Mouse (Mus musculus): ENCODE data around the gene Gli3. TPM values are rescaled to one million over a fixed set of nuclear protein-coding genes. Genes with fewer than 3 reads are reported as not detected.

Gene Gli3
- polyA plus RNA-seq, 1 experiment: 1.4 TPM

GRCm38 (mm10) chr13:15585941-15586340, 122.9 kb downstream of the Gli3 start:
- 64% methylated on average over 2 of the region's 2 CpGs for WGBS
- no peak overlapping the region for H3K4me3 ChIP-seq (replicated peaks; ENCODE audit: control insufficient read depth, low read depth, low read length)
- TF ChIP-seq CTCF (IDR thresholded peaks at IDR 0.05; ENCODE audit: control insufficient read depth, insufficient read depth, low read length) (no peak), POLR2A (IDR thresholded peaks at IDR 0.05; ENCODE audit: borderline replicate concordance, control insufficient read depth, low read depth, low read length) (no peak)
- no peaks in the 10 kb centered on the region for H3K4me1 ChIP-seq (ENCODE audit: control insufficient read depth, insufficient read depth, low read length)
- no peak overlapping the region for H3K27ac ChIP-seq (ENCODE audit: control insufficient read depth, insufficient read depth, low read depth, low read length, poor library complexity)

DNA sequence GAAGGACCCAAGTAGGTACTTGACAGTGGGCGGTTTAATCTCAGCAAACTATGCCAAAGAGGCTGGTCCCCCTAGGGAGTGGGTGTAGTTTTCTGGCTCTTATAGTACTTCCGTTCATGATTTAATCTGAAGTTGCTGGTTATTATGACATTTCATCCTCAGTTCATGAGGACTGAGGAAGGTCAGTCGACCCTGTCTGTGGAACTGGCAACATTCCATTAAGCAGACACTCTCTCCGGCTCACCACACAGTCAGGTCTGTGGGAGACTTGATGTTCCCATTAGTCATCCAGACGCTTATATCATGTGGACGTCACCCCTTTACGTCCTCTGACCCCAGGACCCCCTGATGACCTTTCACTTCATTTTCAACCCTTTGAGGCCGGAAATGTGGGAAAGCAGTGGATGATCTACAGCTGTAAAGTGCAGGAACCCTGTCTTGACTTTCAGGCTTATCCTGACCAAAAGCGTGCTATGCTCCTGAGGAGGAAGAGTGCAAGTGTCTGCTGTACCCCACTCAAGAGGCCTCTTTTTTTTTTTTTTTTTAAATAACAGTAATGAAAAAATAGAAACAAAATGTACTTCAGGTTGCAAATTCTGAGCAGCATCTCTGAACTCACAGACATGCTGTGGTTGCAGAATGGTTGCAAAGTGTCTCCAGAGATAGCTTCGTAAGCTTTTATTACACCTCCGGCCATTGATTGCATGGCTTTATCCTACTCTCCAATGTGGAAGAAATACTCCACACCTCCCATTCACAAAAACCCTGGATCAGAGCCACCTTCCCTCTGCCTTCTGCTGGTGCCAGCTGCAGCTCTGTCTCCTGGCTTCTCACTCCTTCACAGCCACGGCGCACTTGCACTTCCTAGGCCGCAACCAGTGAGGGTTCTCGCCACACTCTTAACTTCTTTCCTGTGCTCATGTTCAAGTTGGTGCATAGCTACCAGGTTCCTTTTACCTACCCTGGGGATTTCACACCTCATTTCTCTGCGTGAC, 125.5 kb downstream of the Gli3 start:
- Histone ChIP-seq H3K4me3 (replicated peaks; ENCODE audit: control insufficient read depth, low read depth, low read length) (no peak overlapping the region), H3K4me1 (ENCODE audit: control insufficient read depth, insufficient read depth, low read length) (no peaks in the 10 kb centered on the region), H3K27ac (ENCODE audit: control insufficient read depth, insufficient read depth, low read depth, low read length, poor library complexity) (no peak overlapping the region)
- TF ChIP-seq CTCF (IDR thresholded peaks at IDR 0.05; ENCODE audit: control insufficient read depth, insufficient read depth, low read length): no peak
- no peak for TF ChIP-seq POLR2A (IDR thresholded peaks at IDR 0.05; ENCODE audit: borderline replicate concordance, control insufficient read depth, low read depth, low read length)
- WGBS: 83% methylated on average over 16 of the region's 16 CpGs

GRCm38 (mm10) chr13:15590326-15590933, 127.4 kb downstream of the Gli3 start:
- Histone ChIP-seq H3K4me3 (replicated peaks; ENCODE audit: control insufficient read depth, low read depth, low read length) (no peak overlapping the region), H3K27ac (ENCODE audit: control insufficient read depth, insufficient read depth, low read depth, low read length, poor library complexity) (no peak overlapping the region), H3K4me1 (ENCODE audit: control insufficient read depth, insufficient read depth, low read length) (no peaks in the 10 kb centered on the region)
- 32% methylated on average over 6 of the region's 6 CpGs for WGBS
- TF ChIP-seq POLR2A (IDR thresholded peaks at IDR 0.05; ENCODE audit: borderline replicate concordance, control insufficient read depth, low read depth, low read length) (no peak), CTCF (IDR thresholded peaks at IDR 0.05; ENCODE audit: control insufficient read depth, insufficient read depth, low read length) (no peak)

- Histone ChIP-seq H3K27ac (ENCODE audit: control insufficient read depth, insufficient read depth, low read depth, low read length, poor library complexity) (no peak overlapping the region), H3K4me1 (ENCODE audit: control insufficient read depth, insufficient read depth, low read length) (no peaks in the 10 kb centered on the region), H3K4me3 (replicated peaks; ENCODE audit: control insufficient read depth, low read depth, low read length) (no peak overlapping the region)
- TF ChIP-seq CTCF (IDR thresholded peaks at IDR 0.05; ENCODE audit: control insufficient read depth, insufficient read depth, low read length): no peak
- TF ChIP-seq POLR2A (IDR thresholded peaks at IDR 0.05; ENCODE audit: borderline replicate concordance, control insufficient read depth, low read depth, low read length): no peak
- 78% methylated on average over 5 of the region's 5 CpGs for WGBS
These were observed 133.6 kb downstream of the Gli3 start for GRCm38 (mm10) chr13:15596667-15597066.

- no peak for TF ChIP-seq POLR2A (IDR thresholded peaks at IDR 0.05; ENCODE audit: borderline replicate concordance, control insufficient read depth, low read depth, low read length)
- no peak for TF ChIP-seq CTCF (IDR thresholded peaks at IDR 0.05; ENCODE audit: control insufficient read depth, insufficient read depth, low read length)
- Histone ChIP-seq H3K27ac (ENCODE audit: control insufficient read depth, insufficient read depth, low read depth, low read length, poor library complexity) (no peak overlapping the region), H3K4me1 (ENCODE audit: control insufficient read depth, insufficient read depth, low read length) (no peaks in the 10 kb centered on the region), H3K4me3 (replicated peaks; ENCODE audit: control insufficient read depth, low read depth, low read length) (no peak overlapping the region)
- 72% methylated on average over 2 of the region's 2 CpGs for whole genome bisulfite sequencing
These were observed 136.7 kb downstream of the Gli3 start for GRCm38 (mm10) chr13:15599741-15600140.

- Histone ChIP-seq H3K4me3 (replicated peaks; ENCODE audit: control insufficient read depth, low read depth, low read length) (no peak overlapping the region), H3K4me1 (ENCODE audit: control insufficient read depth, insufficient read depth, low read length) (no peaks in the 10 kb centered on the region), H3K27ac (ENCODE audit: control insufficient read depth, insufficient read depth, low read depth, low read length, poor library complexity) (no peak overlapping the region)
- TF ChIP-seq POLR2A (IDR thresholded peaks at IDR 0.05; ENCODE audit: borderline replicate concordance, control insufficient read depth, low read depth, low read length) (no peak), CTCF (IDR thresholded peaks at IDR 0.05; ENCODE audit: control insufficient read depth, insufficient read depth, low read length) (no peak)
- WGBS: 78% methylated on average over 5 of the region's 5 CpGs
These were observed 139.1 kb downstream of the Gli3 start for GRCm38 (mm10) chr13:15602161-15602560.

GRCm38 (mm10) chr13:15602677-15603221, 139.7 kb downstream of the Gli3 start:
- WGBS: 61% methylated on average over 4 of the region's 4 CpGs
- TF ChIP-seq POLR2A (IDR thresholded peaks at IDR 0.05; ENCODE audit: borderline replicate concordance, control insufficient read depth, low read depth, low read length): no peak
- TF ChIP-seq CTCF (IDR thresholded peaks at IDR 0.05; ENCODE audit: control insufficient read depth, insufficient read depth, low read length): no peak

DNA sequence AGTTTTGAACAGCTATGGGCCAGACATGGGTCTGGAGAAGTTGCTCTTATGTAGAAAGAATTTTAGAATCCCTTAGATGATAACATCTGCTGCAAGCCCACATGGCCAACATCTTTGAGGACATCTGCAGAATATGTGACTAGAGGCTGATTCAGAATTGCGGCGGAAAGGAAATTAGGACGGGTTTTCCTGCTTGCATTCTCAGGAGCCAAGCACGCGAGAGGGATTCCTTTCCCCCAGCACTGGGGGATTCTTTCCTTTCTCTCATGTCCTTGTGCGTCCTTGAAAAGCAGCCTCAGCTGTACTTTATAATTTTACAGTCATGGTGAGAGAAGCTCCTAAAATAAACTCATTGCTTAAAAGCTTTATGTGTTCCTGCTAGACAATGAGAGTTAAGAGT, 141.0 kb downstream of the Gli3 start:
- H3K4me1 ChIP-seq (ENCODE audit: control insufficient read depth, insufficient read depth, low read length): no peaks in the 10 kb centered on the region
- WGBS: 81% methylated on average over 6 of the region's 6 CpGs
- TF ChIP-seq POLR2A (IDR thresholded peaks at IDR 0.05; ENCODE audit: borderline replicate concordance, control insufficient read depth, low read depth, low read length) (no peak), CTCF (IDR thresholded peaks at IDR 0.05; ENCODE audit: control insufficient read depth, insufficient read depth, low read length) (no peak)
- H3K27ac ChIP-seq (ENCODE audit: control insufficient read depth, insufficient read depth, low read depth, low read length, poor library complexity): no peak overlapping the region
- H3K4me3 ChIP-seq (replicated peaks; ENCODE audit: control insufficient read depth, low read depth, low read length): no peak overlapping the region

More at GRCm38 (mm10) chr13:15602677-15603221, 139.7 kb downstream of the Gli3 start:
- Histone ChIP-seq H3K27ac (ENCODE audit: control insufficient read depth, insufficient read depth, low read depth, low read length, poor library complexity) (no peak overlapping the region), H3K4me1 (ENCODE audit: control insufficient read depth, insufficient read depth, low read length) (no peaks in the 10 kb centered on the region), H3K4me3 (replicated peaks; ENCODE audit: control insufficient read depth, low read depth, low read length) (no peak overlapping the region)
